Mouse (Mus musculus): Measurements from ENCODE around the gene Pxylp1. TPM values are rescaled to one million over a fixed set of nuclear protein-coding genes. Genes with fewer than 3 reads are reported as not detected.

Gene Pxylp1
- total RNA-seq, 1 experiment from 2014 or later: 2.6 TPM

DNA sequence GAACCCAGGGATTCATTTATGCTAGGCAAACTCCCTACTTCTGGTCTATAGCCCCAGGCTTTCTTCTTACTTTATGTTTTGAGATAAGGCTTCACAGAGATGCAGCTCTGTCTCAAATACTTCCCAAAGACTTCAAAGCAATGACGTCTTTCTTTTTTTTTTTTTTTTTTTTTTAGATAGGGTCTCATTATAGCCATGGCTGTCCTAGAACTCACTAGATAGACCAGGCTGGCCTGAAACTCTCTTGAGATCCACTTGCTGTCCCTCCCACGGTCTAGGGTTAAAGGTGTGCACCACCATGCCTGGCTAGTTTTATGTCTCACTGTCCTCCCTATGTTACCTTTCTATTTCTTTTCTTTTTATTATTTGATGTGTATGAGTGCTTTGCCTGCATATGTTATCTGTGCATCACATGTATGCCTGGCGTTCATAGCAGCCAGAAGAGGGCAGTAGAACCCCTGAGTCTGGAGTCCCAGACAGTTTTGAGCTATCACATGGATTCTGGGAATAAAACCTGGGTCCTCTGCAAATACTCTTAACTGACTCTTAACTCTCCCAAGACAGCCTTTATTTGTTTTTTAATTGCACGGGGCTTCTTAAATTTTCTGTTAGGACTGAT is 102.0 kb downstream of the Pxylp1 start:
- no peak for ATAC-seq (ENCODE audit: extremely low read depth, insufficient number of reproducible peaks, low FRiP score, poor library complexity, severe bottlenecking)

DNA sequence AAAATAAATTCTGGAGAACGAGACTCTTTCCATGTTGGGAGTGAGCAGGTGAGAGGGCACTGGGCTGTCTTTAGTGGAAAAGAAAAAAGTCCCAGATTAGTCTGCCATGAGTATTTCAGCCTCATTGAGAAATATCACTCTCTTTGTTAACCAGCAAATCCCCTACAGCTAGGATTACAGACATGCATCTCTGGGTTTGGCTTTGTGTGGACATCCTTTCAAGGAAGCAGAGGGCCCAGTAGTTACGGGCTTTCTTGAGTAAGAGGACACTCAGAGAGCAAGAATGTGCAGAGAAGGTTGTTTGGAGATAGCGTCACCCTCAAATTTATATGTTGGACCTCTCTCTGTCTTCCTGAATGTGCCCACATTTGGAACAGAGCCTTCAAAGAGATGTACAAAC is 102.6 kb downstream of the Pxylp1 start:
- ATAC-seq (ENCODE audit: extremely low read depth, insufficient number of reproducible peaks, low FRiP score, poor library complexity, severe bottlenecking): no peak

DNA sequence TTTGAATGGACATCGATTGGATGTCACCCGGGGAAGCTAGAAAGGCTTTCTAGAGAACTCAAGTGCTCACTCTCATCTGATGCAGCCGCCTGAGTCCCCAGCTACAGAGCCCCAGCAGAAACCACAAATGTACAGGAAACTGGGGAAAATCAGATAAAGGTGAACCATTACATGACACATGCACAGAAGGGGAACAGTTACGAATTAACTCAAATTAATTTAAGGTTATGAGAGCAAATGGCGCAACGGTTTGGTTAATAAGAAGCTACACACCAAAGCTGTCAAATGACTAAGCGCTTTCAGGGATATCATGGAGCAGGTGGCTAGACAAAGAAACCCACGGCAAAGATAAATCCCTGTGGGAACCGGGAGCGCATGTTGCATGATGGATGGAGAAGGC is 104.7 kb downstream of the Pxylp1 start:
- ATAC-seq (ENCODE audit: extremely low read depth, insufficient number of reproducible peaks, low FRiP score, poor library complexity, severe bottlenecking): no peak

DNA sequence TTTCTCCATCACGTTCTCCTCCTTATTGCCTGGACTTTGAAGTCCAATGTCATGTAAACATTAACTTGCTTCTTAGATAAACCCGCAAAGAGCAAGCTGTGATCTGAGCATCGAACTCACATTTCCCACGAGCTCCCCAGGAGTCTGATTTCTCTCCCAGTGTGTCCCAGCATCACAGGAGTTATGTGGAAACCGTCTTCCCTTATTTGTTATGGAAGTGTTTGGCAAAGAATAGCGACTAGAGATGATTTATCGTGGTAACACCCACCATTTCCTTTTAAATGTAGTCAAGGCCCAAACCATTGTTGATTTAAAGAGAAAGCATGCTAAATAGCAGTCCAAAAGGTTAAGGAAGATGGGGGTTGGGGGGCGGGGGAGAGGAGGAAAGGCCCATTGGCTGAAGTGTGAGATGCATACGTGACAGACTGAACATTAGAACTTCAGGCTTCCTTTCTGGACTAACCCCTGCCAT is 106.6 kb downstream of the Pxylp1 start:
- ATAC-seq (ENCODE audit: extremely low read depth, insufficient number of reproducible peaks, low FRiP score, poor library complexity, severe bottlenecking): no peak

DNA sequence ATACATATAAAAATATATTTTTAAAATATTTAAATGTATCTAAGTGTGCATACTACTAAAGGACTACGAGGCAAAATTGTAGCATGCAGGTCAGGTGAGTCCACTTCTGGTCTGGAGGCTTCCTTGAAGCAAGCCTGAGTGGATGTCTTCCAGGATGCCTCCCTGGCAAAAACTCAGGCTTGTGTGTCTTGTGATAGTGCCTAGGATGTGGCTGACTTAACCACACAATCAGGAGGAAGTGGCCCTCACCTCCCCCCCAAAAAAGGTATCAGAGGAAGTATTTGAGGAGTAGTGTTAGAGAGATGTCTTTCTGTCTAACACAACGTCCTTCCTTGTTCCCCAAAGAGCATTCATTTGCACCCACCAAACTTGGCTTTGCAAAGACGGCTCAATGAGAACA is 107.3 kb downstream of the Pxylp1 start:
- 0 out of 2 replicates have a peak, but pooled peaks have one; percentile 21 for ATAC-seq (ENCODE audit: extremely low read depth, insufficient number of reproducible peaks, low FRiP score, poor library complexity, severe bottlenecking)

DNA sequence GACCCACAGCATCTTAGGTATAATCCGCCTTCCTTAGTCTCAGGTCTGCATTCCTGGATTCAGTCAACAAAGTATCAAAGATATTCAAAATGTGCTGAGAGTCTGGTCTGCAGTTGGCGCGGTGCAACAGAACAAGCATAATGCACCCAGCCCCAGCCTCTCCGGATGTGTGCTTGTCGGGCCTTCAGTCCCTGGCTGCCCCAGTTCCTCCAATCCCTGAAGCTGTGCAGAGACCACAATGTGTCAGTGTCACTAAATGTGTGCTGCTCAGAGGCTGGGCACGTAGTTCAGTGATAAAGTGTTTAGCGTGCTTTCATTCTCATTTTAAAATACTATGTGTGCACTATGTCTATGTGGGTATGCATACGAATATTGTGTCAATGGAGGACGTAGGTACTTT is 108.8 kb downstream of the Pxylp1 start:
- 0 out of 2 replicates have a peak, but pooled peaks have one; percentile 13 for ATAC-seq (ENCODE audit: extremely low read depth, insufficient number of reproducible peaks, low FRiP score, poor library complexity, severe bottlenecking)

DNA sequence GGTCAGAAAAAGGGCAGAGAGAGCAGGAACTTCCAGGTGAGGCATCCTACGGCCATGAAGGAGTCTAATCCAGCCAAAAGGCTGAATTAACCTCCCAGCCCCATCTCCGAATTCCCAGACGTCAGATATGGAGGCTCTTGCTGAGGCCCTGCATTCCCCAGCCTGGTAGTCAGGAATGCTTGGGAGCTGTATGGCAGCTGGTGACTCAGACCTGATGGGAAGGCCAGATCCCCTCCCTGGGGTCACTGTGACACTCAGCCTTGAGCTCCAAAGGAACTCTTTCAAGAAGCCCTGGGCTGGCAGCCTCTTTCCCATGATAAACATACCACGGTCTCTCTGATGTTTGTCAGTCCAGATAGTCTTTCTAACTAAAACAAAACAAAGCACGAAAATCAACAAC is 109.2 kb downstream of the Pxylp1 start:
- ATAC-seq (ENCODE audit: extremely low read depth, insufficient number of reproducible peaks, low FRiP score, poor library complexity, severe bottlenecking): no peak

DNA sequence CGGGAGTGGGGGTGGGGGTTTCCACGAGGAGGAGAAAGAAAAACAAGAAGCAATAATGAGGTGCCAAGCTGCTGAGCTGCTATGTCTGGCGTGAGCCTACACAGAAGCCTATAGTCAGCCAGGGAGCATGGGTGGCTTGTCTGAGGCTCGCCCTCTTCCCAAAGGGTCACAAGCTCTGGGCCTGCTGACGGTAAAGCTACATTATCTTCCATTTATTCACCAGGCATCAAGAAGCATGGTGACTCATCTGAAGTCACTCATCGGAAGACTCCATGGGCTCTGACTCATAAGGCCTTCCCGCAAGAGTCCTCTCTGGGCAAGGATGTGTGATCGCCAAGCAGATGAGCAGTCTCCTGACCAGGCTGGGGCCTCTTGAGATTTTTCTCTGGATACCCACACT is 110.4 kb downstream of the Pxylp1 start:
- no peak for ATAC-seq (ENCODE audit: extremely low read depth, insufficient number of reproducible peaks, low FRiP score, poor library complexity, severe bottlenecking)

Other genes with a start within 250 kb of the Pxylp1 start
- 31.0 and 31.3 TPM in 2 replicates for gene Zbtb38, start 139.8 kb downstream of the Pxylp1 start, total RNA-seq (2017)
- not detected in 2 replicates for gene Spsb4, start 126.2 kb upstream of the Pxylp1 start, total RNA-seq (2017)
- gene Slc25a36, start 218.5 kb upstream of the Pxylp1 start, total RNA-seq (2017): 89.5 and 105 TPM in 2 replicates